Mouse (Mus musculus) liver, adult 2 months (tissue): Measurements from ENCODE around the gene Epsti1. TPM values are rescaled to one million over a fixed set of nuclear protein-coding genes. Genes with fewer than 3 reads are reported as not detected.

Experiments used
- DNase-seq: peaks from one replicate; pipeline ENCODE4 v3.0.0-alpha.2; 2011; ENCODE audit warnings: low read depth, low spot score; ENCODE audit errors: extremely low read depth
- H3K27ac ChIP-seq: fragments of 200-500 bp; replicated peaks from 2 replicates; pipeline ENCODE4 v1.5.1; 2012; ENCODE audit warnings: low read depth, mild to moderate bottlenecking, control low read depth, inconsistent platforms, low read length; ENCODE audit not compliant: insufficient read depth
- H3K27me3 ChIP-seq: fragments of 200-500 bp; 2 replicates; pipeline ENCODE4 v1.6.1; 2012; ENCODE audit warnings: mild to moderate bottlenecking, moderate library complexity, low read length, inconsistent platforms; ENCODE audit not compliant: control insufficient read depth, insufficient read depth
- H3K36me3 ChIP-seq: fragments of 200-500 bp; 2 replicates; pipeline ENCODE4 v1.6.1; 2012; ENCODE audit warnings: low read length, inconsistent platforms; ENCODE audit not compliant: control insufficient read depth, insufficient read depth
- H3K4me1 ChIP-seq: fragments of 200-500 bp; 2 replicates; pipeline ENCODE4 v1.6.1; 2011; ENCODE audit warnings: low read length; ENCODE audit not compliant: control insufficient read depth, insufficient read depth
- H3K4me3 ChIP-seq: fragments of 200-500 bp; 2 replicates; pipeline ENCODE4 v1.5.1; 2011; ENCODE audit warnings: low read depth, mild to moderate bottlenecking, control low read depth, low read length, moderate library complexity; ENCODE audit not compliant: insufficient read depth
- H3K79me2 ChIP-seq: fragments of 200-500 bp; 2 replicates; pipeline ENCODE4 v1.6.1; 2012; ENCODE audit warnings: inconsistent platforms, mild to moderate bottlenecking, low read length, moderate library complexity; ENCODE audit not compliant: control insufficient read depth, insufficient read depth
- H3K9ac ChIP-seq: fragments of 200-500 bp; 2 replicates; pipeline ENCODE4 v1.6.1; 2012; ENCODE audit warnings: low read depth, mild to moderate bottlenecking, control low read depth, inconsistent platforms, low read length
- CTCF ChIP-seq: fragments of 200-500 bp; IDR thresholded peaks from 2 replicates; pipeline ENCODE4 v1.5.1; 2011; ENCODE audit warnings: low read depth, low read length, control low read depth
- POLR2A ChIP-seq: fragments of 200-500 bp; IDR thresholded peaks from 2 replicates; pipeline ENCODE4 v1.6.1; 2011; ENCODE audit warnings: low read length, control low read depth; ENCODE audit not compliant: insufficient read depth; ENCODE audit errors: extremely low read depth
- WGBS: fragments of 180-500 bp; shearing (Covaris S2); methylation state at CpG from one replicate; pipeline ENCODE4 v1.1.7; 2018; 5-methylcytosine and 5-hydroxymethylcytosine counted together
- polyA plus RNA-seq: library from polyadenylated mRNA; depleted of rRNA; stranded (reverse); fragments of >200 nt; gene quantifications from 2 replicates; pipeline ENCODE4 v1.2.3, GENCODE M21; 2012
- total RNA-seq: library from RNA; depleted of rRNA; stranded (reverse); fragments of >200 nt; gene quantifications from 2 replicates; pipeline ENCODE4 v1.2.3, GENCODE M21; 2014

Gene Epsti1
- total and polyA plus RNA-seq, 2 experiments = 1.4 to 5.9 TPM

- Histone ChIP-seq H3K27ac (no peak overlapping the region), H3K4me3 (no peak overlapping the region), H3K9ac (no peak overlapping the region), H3K4me1 (peaks cover 9% of the 10 kb centered on the region), H3K36me3 (no peaks in the 10 kb centered on the region), H3K79me2 (no peaks in the 10 kb centered on the region), H3K27me3 (no peaks in the 10 kb centered on the region)
- TF ChIP-seq POLR2A (no peak), CTCF (no peak)
- WGBS = 75% methylated on average over 3 of the region's 3 CpGs
- DNase-seq = no peak
Measured at GRCm38 (mm10) chr14:77934431-77934830, 30.4 kb downstream of the Epsti1 start.

DNA sequence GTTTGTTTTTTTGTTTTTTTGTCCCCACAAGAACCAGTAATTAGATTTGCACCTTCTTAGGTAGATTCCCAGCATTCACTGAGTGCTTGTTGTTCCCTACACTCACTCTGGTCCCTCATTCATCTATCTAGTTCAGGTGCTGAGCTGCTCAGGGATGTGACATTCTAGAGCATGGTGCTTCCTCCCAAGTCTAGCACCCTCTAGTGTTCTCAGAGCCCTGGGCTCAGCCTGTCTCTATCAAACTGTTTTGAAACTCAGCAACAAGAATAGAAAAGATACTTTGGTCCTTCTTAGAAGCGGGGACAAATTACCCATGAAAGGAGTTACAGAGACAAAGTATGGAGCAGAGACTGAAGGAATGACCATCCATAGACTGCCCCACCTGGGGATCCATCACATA, 37.1 kb downstream of the Epsti1 start:
- no peak for TF ChIP-seq CTCF
- TF ChIP-seq POLR2A = no peak
- Histone ChIP-seq H3K79me2 (no peaks in the 10 kb centered on the region), H3K4me3 (no peak overlapping the region), H3K27me3 (no peaks in the 10 kb centered on the region), H3K4me1 (no peaks in the 10 kb centered on the region), H3K9ac (no peak overlapping the region), H3K36me3 (no peaks in the 10 kb centered on the region), H3K27ac (no peak overlapping the region)
- DNase-seq = no peak
- 100% methylated on average over 1 of the region's 1 CpGs for WGBS

- TF ChIP-seq POLR2A (no peak), CTCF (no peak)
- Histone ChIP-seq H3K27me3 (no peaks in the 10 kb centered on the region), H3K4me1 (no peaks in the 10 kb centered on the region), H3K4me3 (no peak overlapping the region), H3K79me2 (no peaks in the 10 kb centered on the region), H3K27ac (no peak overlapping the region), H3K9ac (no peak overlapping the region), H3K36me3 (no peaks in the 10 kb centered on the region)
- DNase-seq = no peak
- 71% methylated on average over 9 of the region's 9 CpGs for WGBS
Measured at GRCm38 (mm10) chr14:77942235-77942634, 38.2 kb downstream of the Epsti1 start.

- Histone ChIP-seq H3K36me3 (no peaks in the 10 kb centered on the region), H3K9ac (no peak overlapping the region), H3K4me1 (no peaks in the 10 kb centered on the region), H3K4me3 (no peak overlapping the region), H3K27ac (no peak overlapping the region), H3K27me3 (no peaks in the 10 kb centered on the region), H3K79me2 (no peaks in the 10 kb centered on the region)
- no peak for TF ChIP-seq CTCF
- TF ChIP-seq POLR2A = no peak
- 85% methylated on average over 15 of the region's 15 CpGs for WGBS
- no peak for DNase-seq
Measured at GRCm38 (mm10) chr14:77942793-77943558, 38.9 kb downstream of the Epsti1 start.

DNA sequence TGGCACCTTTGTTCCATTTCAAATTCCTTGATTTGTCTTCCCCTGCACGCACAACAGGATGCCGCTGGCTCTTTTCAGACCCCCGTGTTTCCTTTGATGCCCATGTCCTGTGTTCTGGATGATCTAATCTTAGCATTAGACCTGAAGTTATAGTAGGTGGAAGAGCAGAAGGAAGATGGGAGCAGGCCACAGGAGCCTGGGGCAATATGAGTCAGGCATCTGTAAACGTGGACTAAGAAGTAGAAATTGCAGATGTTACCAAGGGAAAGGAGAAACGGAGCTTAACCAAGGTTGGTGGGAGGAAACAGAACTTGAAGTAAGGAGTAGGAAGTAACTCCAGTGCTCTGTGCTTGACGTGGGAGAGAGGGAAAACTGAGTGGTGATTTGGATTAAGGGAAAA, 57.7 kb downstream of the Epsti1 start:
- H3K79me2 ChIP-seq = no peaks in the 10 kb centered on the region
- H3K36me3 ChIP-seq = no peaks in the 10 kb centered on the region
- H3K27me3 ChIP-seq = no peaks in the 10 kb centered on the region
- 75% methylated on average over 6 of the region's 6 CpGs for WGBS
- no peak overlapping the region for H3K9ac ChIP-seq
- no peaks in the 10 kb centered on the region for H3K4me1 ChIP-seq
- no peak overlapping the region for H3K27ac ChIP-seq
- TF ChIP-seq CTCF (no peak), POLR2A (no peak)
- DNase-seq = no peak
- H3K4me3 ChIP-seq = no peak overlapping the region

DNA sequence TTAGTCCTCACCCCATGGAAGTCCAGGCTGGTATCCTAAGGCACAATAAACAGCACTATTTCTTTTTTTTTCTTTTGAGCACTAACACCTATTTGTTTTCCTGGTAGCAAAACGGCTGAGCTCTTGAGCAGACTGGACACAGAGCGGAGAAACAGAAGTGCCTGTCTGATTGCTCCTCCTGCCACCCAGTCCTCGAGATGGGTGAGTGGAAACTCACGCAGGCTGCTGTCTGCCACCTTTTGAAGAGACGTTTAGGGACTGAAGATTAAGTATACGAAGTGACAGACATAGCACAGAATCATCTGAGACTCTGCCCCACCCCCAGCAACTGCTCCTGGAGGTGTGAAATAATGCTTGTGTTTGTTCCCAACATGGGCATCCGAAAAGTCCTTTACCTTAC, 59.5 kb downstream of the Epsti1 start:
- H3K79me2 ChIP-seq = no peaks in the 10 kb centered on the region
- no peaks in the 10 kb centered on the region for H3K4me1 ChIP-seq
- no peak for TF ChIP-seq POLR2A
- TF ChIP-seq CTCF = no peak
- H3K27me3 ChIP-seq = no peaks in the 10 kb centered on the region
- H3K36me3 ChIP-seq = no peaks in the 10 kb centered on the region
- H3K4me3 ChIP-seq = no peak overlapping the region
- DNase-seq = no peak
- no peak overlapping the region for H3K27ac ChIP-seq
- 58% methylated on average over 7 of the region's 7 CpGs for WGBS
- H3K9ac ChIP-seq = no peak overlapping the region
